Mouse (Mus musculus): ENCODE data around the gene Polr2c. TPM values are rescaled to one million over a fixed set of nuclear protein-coding genes. Genes with fewer than 3 reads are reported as not detected.

The Polr2c gene
- polyA plus RNA-seq, 1 experiment, result 99.6 TPM

DNA sequence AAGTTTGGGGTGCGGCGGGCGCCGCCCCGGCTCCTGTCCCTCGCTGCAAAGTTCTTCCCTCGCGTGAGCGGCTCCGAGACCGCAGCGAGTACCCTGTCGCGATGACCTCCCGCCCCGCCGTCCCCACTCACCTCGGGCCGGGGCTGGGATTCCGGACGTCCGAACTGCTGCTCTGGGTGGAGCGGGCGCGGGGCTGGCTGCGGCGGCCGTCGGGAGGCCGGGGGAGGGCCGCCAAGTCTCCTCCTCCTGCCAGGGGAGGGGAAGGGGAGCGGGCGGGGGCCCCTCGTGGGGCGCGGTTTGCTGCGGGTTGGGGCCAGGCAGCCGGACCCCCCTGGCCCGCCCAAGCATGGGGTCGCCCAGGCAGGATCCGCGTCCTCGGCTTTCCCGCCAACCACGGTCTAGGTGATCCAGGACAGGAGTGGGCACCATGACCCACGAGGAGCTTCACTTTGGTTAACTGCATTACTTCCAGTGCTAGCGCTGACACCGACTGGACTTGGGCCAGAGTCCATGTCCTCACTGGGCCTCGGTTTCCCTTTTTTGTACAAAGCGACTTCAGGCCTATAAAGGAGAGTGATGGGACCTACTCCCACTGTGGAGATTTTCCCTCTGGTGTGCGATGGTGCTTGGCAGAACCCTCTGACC is 60.7 kb downstream of the Polr2c start, which contains the start of gene Ccdc102a:
Gene Ccdc102a, minus strand, starts transcription at position 248 of the 645 bp plus-strand sequence.
- DNase-seq (ENCODE audit: extremely low spot score in 1 of 2, low spot score in 1 of 2), result no peak

DNA sequence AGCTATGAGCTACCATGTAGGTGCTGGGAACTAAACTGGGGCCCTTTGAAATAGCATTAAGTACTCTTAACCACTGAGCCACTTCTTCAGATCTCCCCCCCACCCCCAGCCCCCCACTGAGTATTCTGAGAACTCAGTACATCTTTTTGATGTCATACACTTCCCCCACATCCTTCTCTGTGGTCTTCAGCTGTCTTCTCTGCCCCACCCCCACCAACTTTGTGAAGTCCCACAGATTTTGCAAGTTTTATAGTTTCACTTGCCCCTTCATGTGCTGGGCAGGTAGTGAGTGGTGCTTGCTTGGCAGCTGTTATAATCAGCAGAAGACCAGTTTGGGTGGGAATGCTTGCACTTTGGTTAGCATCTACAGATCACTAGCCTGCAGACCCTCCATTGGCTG is 62.0 kb downstream of the Polr2c start:
- DNase-seq (ENCODE audit: extremely low spot score in 1 of 2, low spot score in 1 of 2), result no peak

DNA sequence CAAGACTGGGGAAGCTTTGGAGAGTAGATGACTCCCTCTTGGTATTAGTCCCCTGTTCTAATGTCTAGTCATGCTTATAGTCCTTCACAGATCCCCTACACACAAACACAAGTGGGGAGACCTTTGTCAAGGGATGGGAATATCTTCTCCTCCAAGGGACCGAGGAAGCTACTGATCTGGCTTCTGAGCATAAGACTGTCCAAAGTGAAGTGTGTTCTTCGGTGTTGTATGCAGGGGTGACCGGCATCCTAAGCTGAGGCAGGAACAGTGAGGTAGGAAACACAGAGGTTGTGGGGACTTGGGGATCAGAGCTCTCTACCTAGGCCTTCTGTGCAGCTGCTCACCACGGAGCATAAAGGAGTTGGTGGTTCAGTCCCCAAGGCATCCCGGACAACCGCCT is 64.9 kb downstream of the Polr2c start:
- no peak for DNase-seq (ENCODE audit: extremely low spot score in 1 of 2, low spot score in 1 of 2)

DNA sequence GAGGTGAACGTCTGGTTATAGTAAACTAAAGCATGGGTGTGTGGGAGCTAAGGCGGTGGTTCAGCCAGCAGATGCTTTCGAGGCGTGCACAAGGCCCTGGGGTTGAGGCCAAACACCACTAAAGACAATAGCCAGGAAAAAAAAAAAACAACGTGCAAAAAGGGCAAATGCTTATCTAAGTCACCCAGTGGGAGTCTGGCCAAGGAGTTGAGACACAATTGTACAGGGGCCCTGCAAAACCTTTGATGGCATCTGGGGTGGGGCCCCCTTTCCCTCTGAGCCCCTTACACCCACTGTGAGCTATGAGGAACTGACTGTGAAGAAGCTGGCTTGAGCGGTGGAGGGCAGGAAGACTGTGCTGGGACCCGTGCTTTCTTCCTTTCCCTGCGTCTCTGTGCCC is 65.4 kb downstream of the Polr2c start:
- no peak for DNase-seq (ENCODE audit: extremely low spot score in 1 of 2, low spot score in 1 of 2)

Other genes with a start within 250 kb of the Polr2c start
- gene Arl2bp, start 190.8 kb upstream of the Polr2c start, polyA plus RNA-seq (2012; rRNA removed), result 233 and 264 TPM in 2 replicates
- 89.0 TPM in 2 replicates for gene Pllp, start 161.2 kb upstream of the Polr2c start, polyA plus RNA-seq (2012; rRNA removed)
- 0.22 and 0.23 TPM in 2 replicates for gene Ccl22, start 111.9 kb upstream of the Polr2c start, polyA plus RNA-seq (2012; rRNA removed)
- 470 and 510 TPM in 2 replicates for gene Cx3cl1, start 85.4 kb upstream of the Polr2c start, polyA plus RNA-seq (2012; rRNA removed)
- gene Ccl17, start 47.0 kb upstream of the Polr2c start, polyA plus RNA-seq (2012; rRNA removed), result 2.2 and 3.1 TPM in 2 replicates
- gene Coq9, start 19.1 kb upstream of the Polr2c start, polyA plus RNA-seq (2012; rRNA removed), result 94.0 and 109 TPM in 2 replicates
- 40.5 and 44.8 TPM in 2 replicates for gene Ciapin1, start 19.1 kb upstream of the Polr2c start, polyA plus RNA-seq (2012; rRNA removed)
- gene Dok4, start 18.9 kb downstream of the Polr2c start, polyA plus RNA-seq (2012; rRNA removed), result 19.4 and 21.0 TPM in 2 replicates
- gene Ccdc102a, start 60.6 kb downstream of the Polr2c start, polyA plus RNA-seq (2012; rRNA removed), result 2.9 and 3.1 TPM in 2 replicates
- gene Adgrg5, start 66.2 kb downstream of the Polr2c start, polyA plus RNA-seq (2012; rRNA removed), result 0.04 and 0.06 TPM in 2 replicates
- 127 and 147 TPM in 2 replicates for gene Adgrg1, start 117.3 kb downstream of the Polr2c start, polyA plus RNA-seq (2012; rRNA removed)
- gene Adgrg3, start 160.2 kb downstream of the Polr2c start, polyA plus RNA-seq (2012; rRNA removed), result 0.54 and 0.59 TPM in 2 replicates
- 0.80 and 1.2 TPM in 2 replicates for gene Drc7, start 197.7 kb downstream of the Polr2c start, polyA plus RNA-seq (2012; rRNA removed)
- 50.8 and 53.0 TPM in 2 replicates for gene Katnb1, start 223.7 kb downstream of the Polr2c start, polyA plus RNA-seq (2012; rRNA removed)